Mouse (Mus musculus) adrenal gland, adult 18-20 months (tissue): Measurements from ENCODE around the gene Dad1. TPM values are rescaled to one million over a fixed set of nuclear protein-coding genes. Genes with fewer than 3 reads are reported as not detected.

Experiments used
- total RNA-seq, 2 experiments: library from RNA; stranded (reverse); gene quantifications; 1 replicate in 1 of 2; 2 replicates in 1 of 2; pipeline ENCODE4 v1.2.3; 2021

Gene Dad1
- total RNA-seq, 2 experiments from 2014 or later: 381 to 382 TPM

Other genes with a start within 250 kb of the Dad1 start
- 100 to 1,000 TPM; 463 to 735 TPM for gene Abhd4, start 84 bp upstream of the Dad1 start, total RNA-seq
- under 1 TPM in 1 of 2 experiments, not detected in 1; 0.07 TPM for gene Olfr49, start 30.8 kb upstream of the Dad1 start, total RNA-seq
- gene Oxa1l, start 106.7 kb upstream of the Dad1 start, total RNA-seq: 10 to 100 TPM; 77.0 to 95.1 TPM
- 1 to 10 TPM; 3.1 to 4.5 TPM for gene Slc7a7, start 163.7 kb upstream of the Dad1 start, total RNA-seq
- 100 to 1,000 TPM; 180 to 210 TPM for gene Mrpl52, start 172.8 kb upstream of the Dad1 start, total RNA-seq
- 10 to 100 TPM; 26.4 to 38.4 TPM for gene Mmp14, start 177.5 kb upstream of the Dad1 start, total RNA-seq
- gene Lrp10, start 210.0 kb upstream of the Dad1 start, total RNA-seq: 100 to 1,000 TPM in 1 of 2 experiments, 10 to 100 TPM in 1; 95.4 to 119 TPM
- gene Rem2, start 222.0 kb upstream of the Dad1 start, total RNA-seq: 1 to 10 TPM in 1 of 2 experiments, under 1 TPM in 1; 0.26 to 1.1 TPM